Mouse (Mus musculus): ENCODE measurements around the gene Tex264. TPM values are rescaled to one million over a fixed set of nuclear protein-coding genes. Genes with fewer than 3 reads are reported as not detected.
"Not testable (repeated sequence)": the region's sequence is repeated elsewhere in the genome, so short reads cannot be mapped to it uniquely, and the experiment has no call there.

Tex264 gene
- total RNA-seq, 1 experiment from 2014 or later: 130 TPM

- DNase-seq: no peak
Observed at GRCm38 (mm10) chr9:106663200-106663599, 22.5 kb downstream of the Tex264 start.

- no peak for DNase-seq
Observed at GRCm38 (mm10) chr9:106659935-106660334, 25.8 kb downstream of the Tex264 start.

GRCm38 (mm10) chr9:106659441-106659840 lies 26.3 kb downstream of the Tex264 start:
- no peak for DNase-seq

GRCm38 (mm10) chr9:106657592-106657991 lies 28.1 kb downstream of the Tex264 start:
- DNase-seq: no peak

GRCm38 (mm10) chr9:106656820-106657219 lies 28.9 kb downstream of the Tex264 start:
- no peak for DNase-seq

- DNase-seq: peak; percentile 75
Observed at GRCm38 (mm10) chr9:106655884-106656720, 29.6 kb downstream of the Tex264 start, which contains the start of gene Grm2. Gene Grm2, minus strand, starts transcription at chr9:106656082.

GRCm38 (mm10) chr9:106652720-106653119 lies 33.0 kb downstream of the Tex264 start:
- no peak for DNase-seq

GRCm38 (mm10) chr9:106647226-106647625 lies 38.5 kb downstream of the Tex264 start:
- DNase-seq: no peak

GRCm38 (mm10) chr9:106645684-106646271 lies 39.9 kb downstream of the Tex264 start:
- DNase-seq: no peak

GRCm38 (mm10) chr9:106643787-106644186 lies 41.9 kb downstream of the Tex264 start:
- DNase-seq: no peak

- peak; percentile 86 for DNase-seq
Observed at GRCm38 (mm10) chr9:106643128-106643527, 42.6 kb downstream of the Tex264 start.

- DNase-seq: no peak
Observed at GRCm38 (mm10) chr9:106641346-106641745, 44.4 kb downstream of the Tex264 start.

GRCm38 (mm10) chr9:106638154-106638553 lies 47.6 kb downstream of the Tex264 start:
- no peak for DNase-seq

- no peak for DNase-seq
Observed at GRCm38 (mm10) chr9:106632185-106632584, 53.5 kb downstream of the Tex264 start.

GRCm38 (mm10) chr9:106627796-106628195 lies 57.9 kb downstream of the Tex264 start:
- DNase-seq: not testable (repeated sequence)

GRCm38 (mm10) chr9:106626282-106626681 lies 59.4 kb downstream of the Tex264 start, which contains the start of gene Iqcf6:
Gene Iqcf6, plus strand, starts transcription at chr9:106626582.
- DNase-seq: no peak

- no peak for DNase-seq
Observed at GRCm38 (mm10) chr9:106617496-106617895, 68.2 kb downstream of the Tex264 start.

GRCm38 (mm10) chr9:106616306-106616705 lies 69.4 kb downstream of the Tex264 start:
- no peak for DNase-seq

- DNase-seq: no peak
Observed at GRCm38 (mm10) chr9:106614616-106615015, 71.1 kb downstream of the Tex264 start.

- no peak for DNase-seq
Observed at GRCm38 (mm10) chr9:106613951-106614350, 71.8 kb downstream of the Tex264 start.

- DNase-seq: no peak
Observed at GRCm38 (mm10) chr9:106610727-106611126, 75.0 kb downstream of the Tex264 start.

Measured in adrenal gland, postnatal 25 days (tissue).